Comparison of ENCODE assay signal across 32 mouse cellular contexts in genomic region chr4:63388029-63388428, GRCm38 (mm10). TPM values are rescaled to one million over a fixed set of nuclear protein-coding genes. Genes with fewer than 3 reads are reported as not detected.
DNase-seq lines count a peak whose midpoint lies in the region; ATAC-seq and TF ChIP-seq lines count a peak whose summit lies in the region.
"Had no signal": no experiment of that assay in that cellular context is flagged by ENCODE, and none has a peak within 500 bp of the region (broad histone marks: within the 10 kb centered on the region; RNA-seq: fewer than 3 reads in every experiment).

No protein-coding gene starts in this region.

- WGBS in midbrain, embryonic 10.5 days, result 84% methylated on average over 6 of the region's 6 CpGs
- 51% methylated on average over 6 of the region's 6 CpGs for WGBS in midbrain, embryonic 16.5 days
- WGBS in bone marrow, adult 2 months, result 81% methylated on average over 6 of the region's 6 CpGs
- WGBS in forebrain, embryonic 15.5 days, result 49% methylated on average over 6 of the region's 6 CpGs

- in situ Hi-C loops in CH12.LX (cut with MboI; ENCODE audit: low pct_ligation_motif_present, low pct_unique_long_range_greater_than_20kb, low sequenced_read_pairs), result no loop called here

- H3K9ac ChIP-seq in midbrain, embryonic 16.5 days (ENCODE audit: low read depth, low read length), result no peak overlapping the region
- H3K9ac ChIP-seq in CH12.LX (ENCODE audit: insufficient read depth, low read depth), result 0 out of 2 replicates have a peak overlapping the region, but pooled peaks have one; percentile 12
- no peak overlapping the region for H3K9ac ChIP-seq in forebrain, embryonic 15.5 days (replicated peaks)
- H3K9ac ChIP-seq: embryonic facial prominence, embryonic 15.5 days; limb, embryonic 12.5 days; liver, postnatal 0 days; stomach, embryonic 15.5 days had no signal

- no peaks in the 10 kb centered on the region for H3K9me3 ChIP-seq in midbrain, embryonic 10.5 days (replicated peaks)
- no peaks in the 10 kb centered on the region for H3K9me3 ChIP-seq in midbrain, embryonic 16.5 days (replicated peaks; ENCODE audit: control insufficient read depth, low read length, poor library complexity, severe bottlenecking)
- H3K9me3 ChIP-seq in CH12.LX (replicated peaks; ENCODE audit: low read length), result no peaks in the 10 kb centered on the region
- H3K9me3 ChIP-seq in forebrain, embryonic 15.5 days, result no peaks in the 10 kb centered on the region
- H3K9me3 ChIP-seq: embryonic facial prominence, embryonic 15.5 days; limb, embryonic 12.5 days; neural tube, embryonic 13.5 days; stomach, embryonic 15.5 days had no signal

- TF ChIP-seq RAD21 in CH12.LX (IDR thresholded peaks at IDR 0.05; ENCODE audit: low read depth, low read length), result no peak

- H3K27ac ChIP-seq in midbrain, embryonic 10.5 days (replicated peaks), result peak overlapping the region; percentile 90
- no peak overlapping the region for H3K27ac ChIP-seq in midbrain, embryonic 16.5 days (ENCODE audit: low read length)
- peak overlapping the region; percentile 98 for H3K27ac ChIP-seq in CH12.LX (ENCODE audit: insufficient read depth, low read depth)
- peak overlapping the region; percentile 0; the same call in 1 of the 2 replicates for H3K27ac ChIP-seq in bone marrow, adult 2 months (ENCODE audit: control insufficient read depth, insufficient read depth, low read depth, low read length, poor library complexity)
- H3K27ac ChIP-seq in forebrain, embryonic 15.5 days (replicated peaks), result peak overlapping the region; percentile 91
- H3K27ac ChIP-seq: embryonic facial prominence, embryonic 15.5 days; layer of hippocampus, adult 2 months; limb, embryonic 12.5 days; stomach, embryonic 15.5 days had no signal

- H3K4me2 ChIP-seq in midbrain, embryonic 16.5 days (ENCODE audit: low read length), result no peak overlapping the region
- H3K4me2 ChIP-seq in CH12.LX (ENCODE audit: insufficient read depth, low read depth, poor library complexity, severe bottlenecking), result 0 out of 2 replicates have a peak overlapping the region, but pooled peaks have one; percentile 10
- no peak overlapping the region for H3K4me2 ChIP-seq in forebrain, embryonic 15.5 days (replicated peaks)
- H3K4me2 ChIP-seq: embryonic facial prominence, embryonic 15.5 days; heart, embryonic 11.5 days; limb, embryonic 12.5 days; liver, embryonic 11.5 days; neural tube, embryonic 13.5 days; stomach, embryonic 15.5 days had no signal

- H3K4me3 ChIP-seq in midbrain, embryonic 10.5 days, result no peak overlapping the region
- no peak overlapping the region for H3K4me3 ChIP-seq in midbrain, embryonic 16.5 days (ENCODE audit: low read depth, low read length)
- H3K4me3 ChIP-seq in CH12.LX (replicated peaks in 1 of 3; ENCODE audit: low read depth in 2 of 3, low read length in 2 of 3, poor library complexity in 1 of 3), result no peak overlapping the region
- H3K4me3 ChIP-seq in bone marrow, adult 2 months (replicated peaks; ENCODE audit: control insufficient read depth, low read depth, low read length), result no peak overlapping the region
- no peak overlapping the region for H3K4me3 ChIP-seq in forebrain, embryonic 15.5 days
- H3K4me3 ChIP-seq: embryonic facial prominence, embryonic 15.5 days; layer of hippocampus, adult 2 months; limb, embryonic 12.5 days; neural tube, embryonic 13.5 days; stomach, embryonic 15.5 days had no signal

- H3K4me1 ChIP-seq in midbrain, embryonic 10.5 days, result peaks cover 55% of the 10 kb centered on the region
- peaks cover 6% of the 10 kb centered on the region; the same call in 1 of the 2 replicates for H3K4me1 ChIP-seq in midbrain, embryonic 16.5 days (ENCODE audit: control insufficient read depth, insufficient read depth, low read length)
- H3K4me1 ChIP-seq in CH12.LX (ENCODE audit: control insufficient read depth in 1 of 2, insufficient read depth in 2 of 2), result peaks cover 54 to 94% of the 10 kb centered on the region in 2 experiments
- H3K4me1 ChIP-seq in bone marrow, adult 2 months (ENCODE audit: control insufficient read depth, insufficient read depth, low read length), result peaks cover 32% of the 10 kb centered on the region
- H3K4me1 ChIP-seq in forebrain, embryonic 15.5 days, result peaks cover 41% of the 10 kb centered on the region

- H3K79me2 ChIP-seq in CH12.LX (replicated peaks; ENCODE audit: control insufficient read depth, extremely low read depth, insufficient read depth, poor library complexity, severe bottlenecking), result peaks cover 42% of the 10 kb centered on the region

- peaks cover 59% of the 10 kb centered on the region for H3K36me3 ChIP-seq in midbrain, embryonic 10.5 days
- H3K36me3 ChIP-seq in midbrain, embryonic 16.5 days (ENCODE audit: control insufficient read depth, insufficient read depth, low read length), result no peaks in the 10 kb centered on the region
- peaks cover 71 to 90% of the 10 kb centered on the region in 2 experiments for H3K36me3 ChIP-seq in CH12.LX (replicated peaks in 1 of 2; ENCODE audit: control insufficient read depth in 1 of 2, insufficient read depth in 1 of 2, low read length in 1 of 2)
- H3K36me3 ChIP-seq in forebrain, embryonic 15.5 days, result peaks cover 11% of the 10 kb centered on the region; the same call in 1 of the 2 replicates

- H3K27me3 ChIP-seq in midbrain, embryonic 10.5 days (ENCODE audit: low read depth, poor library complexity, severe bottlenecking), result 0 out of 2 replicates have a peak, but pooled peaks cover 18% of the 10 kb centered on the region
- no peaks in the 10 kb centered on the region for H3K27me3 ChIP-seq in midbrain, embryonic 16.5 days (ENCODE audit: control insufficient read depth, insufficient read depth, low read depth, low read length)
- no peaks in the 10 kb centered on the region for H3K27me3 ChIP-seq in CH12.LX (replicated peaks)
- no peaks in the 10 kb centered on the region for H3K27me3 ChIP-seq in forebrain, embryonic 15.5 days
- H3K27me3 ChIP-seq: embryonic facial prominence, embryonic 15.5 days; limb, embryonic 12.5 days; neural tube, embryonic 13.5 days; stomach, embryonic 15.5 days had no signal

- ATAC-seq in midbrain, embryonic 16.5 days, result no peak
- ATAC-seq in forebrain, embryonic 15.5 days (replicated peaks), result no peak
- ATAC-seq: intestine, embryonic 16.5 days; liver, postnatal 0 days; lung, postnatal 0 days had no signal

- no peak for TF ChIP-seq CTCF in CH12.LX (conservative IDR thresholded peaks at IDR 0.05 in 1 of 2, IDR thresholded peaks at IDR 0.05 in 1 of 2; ENCODE audit: low read depth in 2 of 2, low read length in 2 of 2)
- no peak for TF ChIP-seq CTCF in bone marrow, adult 2 months (IDR thresholded peaks at IDR 0.05; ENCODE audit: control insufficient read depth, insufficient read depth, low read length)

- no peak for TF ChIP-seq POLR2A in CH12.LX (IDR thresholded peaks at IDR 0.05; ENCODE audit: low read depth, low read length)
- TF ChIP-seq POLR2A in bone marrow, adult 2 months (IDR thresholded peaks at IDR 0.05; ENCODE audit: borderline replicate concordance, control insufficient read depth, low read depth, low read length), result no peak

- no peak for TF ChIP-seq EP300 in CH12.LX (IDR thresholded peaks at IDR 0.05; ENCODE audit: low read length)

- dilution Hi-C loops in CH12.LX (cut with MboI; ENCODE audit: extremely low pct_ligation_motif_present, extremely low pct_unique_long_range_greater_than_20kb, low sequenced_read_pairs), result no loop called here

- DNase-seq in midbrain, embryonic 10.5 days (ENCODE audit: low spot score), result no peak
- no peak for DNase-seq in CH12.LX (ENCODE audit: extremely low read depth)
- no peak for DNase-seq in left cerebral cortex, adult 8-10 months (ENCODE audit: low spot score in 2 of 2)
- no peak for DNase-seq in right cerebral cortex, postnatal 36 days (ENCODE audit: low spot score in 2 of 2)
- DNase-seq: adrenal gland, postnatal 14 days; cerebellum, adult 9-11 months; gastrocnemius, postnatal 10 days; heart, adult 11 months; kidney, adult 9 months; kidney, postnatal 14 days; layer of hippocampus, postnatal 36 days; liver, postnatal 0 days; retina, postnatal 1 day; right cerebral cortex, postnatal 25 days; thymus, postnatal 4 days had no signal

RNA-seq across cellular contexts. Expression of gene Akna, which starts 15.1 kb away (rescaled TPM):
- 12.8 and 17.3 TPM in 2 replicates for polyA plus RNA-seq in midbrain, embryonic 10.5 days (2016; fragmentation: Nextera tagmentation; extraction: Ambion mirVana)
- polyA plus RNA-seq in midbrain, embryonic 16.5 days (2015; fragmentation: Nextera tagmentation; extraction: Ambion mirVana), result 5.3 and 6.0 TPM in 2 replicates
- total RNA-seq in CH12.LX (2012; rRNA removed), result 19.3 and 28.0 TPM in 2 replicates
- 5.1 and 6.5 TPM in 2 replicates for total RNA-seq in CH12.LX (2014; rRNA removed)
- 28.5 and 37.5 TPM in 2 replicates for polyA plus RNA-seq in CH12.LX (2012; ENCODE audit: insufficient read length, low read depth)
- polyA plus RNA-seq in bone marrow, adult 2 months (2011; ENCODE audit: insufficient read depth, insufficient read length, low replicate concordance, missing spikeins), result 34.5 and 61.0 TPM in 2 replicates
- polyA plus RNA-seq in forebrain, embryonic 15.5 days (2015; fragmentation: Nextera tagmentation; extraction: Ambion mirVana), result 12.4 and 16.0 TPM in 2 replicates
- 1 to 10 TPM; 3.6 to 5.3 (median 4.5) TPM for total RNA-seq in left cerebral cortex, adult 8-10 months (2022)

RNA-seq across cellular contexts. Expression of gene Orm2, which starts 25.8 kb away (rescaled TPM):
- polyA plus RNA-seq in midbrain, embryonic 10.5 days (2016; fragmentation: Nextera tagmentation; extraction: Ambion mirVana), result not detected in 2 replicates
- polyA plus RNA-seq in midbrain, embryonic 16.5 days (2015; fragmentation: Nextera tagmentation; extraction: Ambion mirVana), result not detected in 2 replicates
- total RNA-seq in CH12.LX (2012; rRNA removed) (not detected in 2 replicates), CH12.LX (2014; rRNA removed) (not detected in 2 replicates)
- polyA plus RNA-seq in CH12.LX (2012; ENCODE audit: insufficient read length, low read depth), result 0.53 TPM in 1 of 2 replicates, not detected in the other
- polyA plus RNA-seq in bone marrow, adult 2 months (2011; ENCODE audit: insufficient read depth, insufficient read length, low replicate concordance, missing spikeins), result not detected in 2 replicates
- not detected in 2 replicates for polyA plus RNA-seq in forebrain, embryonic 15.5 days (2015; fragmentation: Nextera tagmentation; extraction: Ambion mirVana)
- not detected for total RNA-seq in left cerebral cortex, adult 8-10 months (2022)
- total RNA-seq: common myeloid progenitor, adult 5-6 weeks; hematopoietic stem cell, adult 5-6 weeks; layer of hippocampus, adult 2 months; layer of hippocampus, postnatal 36 days; left cerebral cortex, postnatal 14 days had no signal
- polyA plus RNA-seq: C2C12; heart, embryonic 11.5 days; heart, postnatal 0 days; intestine, embryonic 16.5 days; limb, embryonic 12.5 days; liver, embryonic 11.5 days; liver, postnatal 0 days; neural tube, embryonic 13.5 days; stomach, embryonic 15.5 days had no signal

RNA-seq across cellular contexts. Expression of gene Orm3, which starts 32.1 kb away (rescaled TPM):
- not detected in 2 replicates for polyA plus RNA-seq in midbrain, embryonic 10.5 days (2016; fragmentation: Nextera tagmentation; extraction: Ambion mirVana)
- not detected in 2 replicates for polyA plus RNA-seq in midbrain, embryonic 16.5 days (2015; fragmentation: Nextera tagmentation; extraction: Ambion mirVana)
- not detected in 2 replicates for total RNA-seq in CH12.LX (2012; rRNA removed)
- total RNA-seq in CH12.LX (2014; rRNA removed), result not detected in 2 replicates
- polyA plus RNA-seq in CH12.LX (2012; ENCODE audit: insufficient read length, low read depth), result 0.30 and 0.33 TPM in 2 replicates
- not detected in 2 replicates for polyA plus RNA-seq in bone marrow, adult 2 months (2011; ENCODE audit: insufficient read depth, insufficient read length, low replicate concordance, missing spikeins)
- polyA plus RNA-seq in forebrain, embryonic 15.5 days (2015; fragmentation: Nextera tagmentation; extraction: Ambion mirVana), result not detected in 2 replicates
- total RNA-seq in left cerebral cortex, adult 8-10 months (2022), result not detected
- total RNA-seq: common myeloid progenitor, adult 5-6 weeks; gastrocnemius, postnatal 10 days; hematopoietic stem cell, adult 5-6 weeks; layer of hippocampus, adult 2 months; layer of hippocampus, postnatal 36 days; left cerebral cortex, postnatal 14 days had no signal
- polyA plus RNA-seq: C2C12; embryonic facial prominence, embryonic 15.5 days; heart, embryonic 11.5 days; heart, postnatal 0 days; intestine, embryonic 16.5 days; limb, embryonic 12.5 days; liver, embryonic 11.5 days; liver, postnatal 0 days; neural tube, embryonic 13.5 days; stomach, embryonic 15.5 days had no signal

RNA-seq across cellular contexts. Expression of gene Orm1, which starts 43.7 kb away (rescaled TPM):
- not detected in 2 replicates for polyA plus RNA-seq in midbrain, embryonic 10.5 days (2016; fragmentation: Nextera tagmentation; extraction: Ambion mirVana)
- not detected in 2 replicates for polyA plus RNA-seq in midbrain, embryonic 16.5 days (2015; fragmentation: Nextera tagmentation; extraction: Ambion mirVana)
- total RNA-seq in CH12.LX (2012; rRNA removed) (not detected in 2 replicates), CH12.LX (2014; rRNA removed) (not detected in 2 replicates)
- not detected in 2 replicates for polyA plus RNA-seq in CH12.LX (2012; ENCODE audit: insufficient read length, low read depth)
- 13.2 and 43.2 TPM in 2 replicates for polyA plus RNA-seq in bone marrow, adult 2 months (2011; ENCODE audit: insufficient read depth, insufficient read length, low replicate concordance, missing spikeins)
- not detected in 2 replicates for polyA plus RNA-seq in forebrain, embryonic 15.5 days (2015; fragmentation: Nextera tagmentation; extraction: Ambion mirVana)
- total RNA-seq in left cerebral cortex, adult 8-10 months (2022), result not detected
- total RNA-seq: layer of hippocampus, adult 2 months; layer of hippocampus, postnatal 36 days; left cerebral cortex, postnatal 14 days had no signal
- polyA plus RNA-seq: heart, embryonic 11.5 days; heart, postnatal 0 days; intestine, embryonic 16.5 days; limb, embryonic 12.5 days; liver, embryonic 11.5 days; neural tube, embryonic 13.5 days had no signal
